Mouse (Mus musculus) CH12.LX (cell line): ENCODE data around the gene Rsu1. TPM values are rescaled to one million over a fixed set of nuclear protein-coding genes. Genes with fewer than 3 reads are reported as not detected.

Experiments used
- DNase-seq: peaks from one replicate; pipeline ENCODE4 v3.0.0-alpha.2; 2013; ENCODE audit errors: extremely low read depth
- H3K27ac ChIP-seq: 2 replicates; pipeline ENCODE4 v1.5.1; 2012; ENCODE audit warnings: low read depth, mild to moderate bottlenecking, control low read depth, moderate library complexity; ENCODE audit not compliant: insufficient read depth
- H3K27me3 ChIP-seq: replicated peaks from 2 replicates; pipeline ENCODE3; 2012; ENCODE audit warnings: inconsistent platforms
- H3K36me3 ChIP-seq, 2 experiments: replicated peaks in 1 of 2; 2 replicates each; pipeline versions ENCODE3 to v1.6.1; 2012; ENCODE audit warnings: inconsistent platforms in 1 of 2, low read length in 1 of 2, mild to moderate bottlenecking in 1 of 2, mixed read lengths in 1 of 2, moderate library complexity in 1 of 2; ENCODE audit not compliant: control insufficient read depth in 1 of 2, insufficient read depth in 1 of 2
- H3K4me1 ChIP-seq, 2 experiments: 2 replicates each; pipeline ENCODE4 v1.6.1; 2012; ENCODE audit warnings: inconsistent platforms in 1 of 2, moderate library complexity in 1 of 2; ENCODE audit not compliant: insufficient read depth in 2 of 2, control insufficient read depth in 1 of 2
- H3K4me2 ChIP-seq: 2 replicates; pipeline ENCODE4 v1.6.1; 2012; ENCODE audit warnings: low read depth, mild to moderate bottlenecking, control low read depth; ENCODE audit not compliant: poor library complexity, insufficient read depth, severe bottlenecking
- H3K4me3 ChIP-seq, 3 experiments: fragments of 150-350 bp in 1 of 3; sonication (generic) in 1 of 3; replicated peaks in 1 of 3; 2 replicates each; pipeline versions ENCODE3 to v1.5.1; 2011 to 2012; ENCODE audit warnings: low read depth in 2 of 3, low read length in 2 of 3, mild to moderate bottlenecking in 2 of 3, moderate library complexity in 2 of 3, control low read depth in 1 of 3, improper control_type of control experiment in 1 of 3, inconsistent platforms in 1 of 3, mixed read lengths in 1 of 3; ENCODE audit not compliant: poor library complexity in 1 of 3
- H3K79me2 ChIP-seq: replicated peaks from 2 replicates; pipeline ENCODE4 v1.6.1; 2012; ENCODE audit warnings: mild to moderate bottlenecking, moderate library complexity; ENCODE audit not compliant: control insufficient read depth, poor library complexity, insufficient read depth, severe bottlenecking; ENCODE audit errors: extremely low read depth
- H3K9ac ChIP-seq: 2 replicates; pipeline ENCODE4 v1.6.1; 2012; ENCODE audit warnings: low read depth, mild to moderate bottlenecking, control low read depth, moderate library complexity; ENCODE audit not compliant: insufficient read depth
- H3K9me3 ChIP-seq: replicated peaks from 2 replicates; pipeline ENCODE3; 2012; ENCODE audit warnings: low read length, inconsistent platforms, mixed read lengths
- BHLHE40 ChIP-seq: IDR thresholded peaks from 2 replicates; pipeline ENCODE4 v1.6.1; 2011; ENCODE audit warnings: mild to moderate bottlenecking, low read depth, low read length, improper control_type of control experiment
- CHD1 ChIP-seq: IDR thresholded peaks from 2 replicates; pipeline ENCODE4 v1.6.1; 2012; ENCODE audit warnings: low read depth, low read length, improper control_type of control experiment, inconsistent platforms
- CHD2 ChIP-seq: IDR thresholded peaks from 2 replicates; pipeline ENCODE4 v1.6.1; 2011; ENCODE audit warnings: low read length, improper control_type of control experiment
- CTCF ChIP-seq, 2 experiments: IDR thresholded peaks in 1 of 2; conservative IDR thresholded peaks in 1 of 2; 2 replicates each; pipeline ENCODE4 v1.5.1; 2011 to 2012; ENCODE audit warnings: low read depth in 2 of 2, low read length in 2 of 2, improper control_type of control experiment in 1 of 2, inconsistent platforms in 1 of 2, mild to moderate bottlenecking in 1 of 2, moderate library complexity in 1 of 2
- ETS1 ChIP-seq: conservative IDR thresholded peaks from 2 replicates; pipeline ENCODE4 v1.6.1; 2012; ENCODE audit warnings: low read depth, mild to moderate bottlenecking, inconsistent platforms, low read length, improper control_type of control experiment, moderate library complexity
- MAFK ChIP-seq: IDR thresholded peaks from 2 replicates; pipeline ENCODE4 v1.6.1; 2011; ENCODE audit warnings: low read length, improper control_type of control experiment; ENCODE audit not compliant: insufficient replicate concordance
- MAX ChIP-seq: IDR thresholded peaks from 2 replicates; pipeline ENCODE4 v1.6.1; 2011; ENCODE audit warnings: low read length, improper control_type of control experiment
- MAZ ChIP-seq: IDR thresholded peaks from 2 replicates; pipeline ENCODE4 v1.6.1; 2012; ENCODE audit warnings: low read depth, mild to moderate bottlenecking, inconsistent platforms, low read length, improper control_type of control experiment, moderate library complexity
- MEF2A ChIP-seq: IDR thresholded peaks from 2 replicates; pipeline ENCODE4 v1.6.1; 2014; ENCODE audit warnings: low read depth, mild to moderate bottlenecking, inconsistent platforms, low read length, improper control_type of control experiment, borderline replicate concordance
- MXI1 ChIP-seq: IDR thresholded peaks from 2 replicates; pipeline ENCODE4 v1.6.1; 2011; ENCODE audit warnings: mild to moderate bottlenecking, low read depth, low read length, improper control_type of control experiment
- MYC ChIP-seq: IDR thresholded peaks from 2 replicates; pipeline ENCODE4 v1.6.1; 2011; ENCODE audit warnings: low read depth, mild to moderate bottlenecking, improper control_type of control experiment, low read length
- PAX5 ChIP-seq: IDR thresholded peaks from 2 replicates; pipeline ENCODE4 v1.6.1; 2012; ENCODE audit warnings: low read length, inconsistent platforms, mixed read lengths
- RAD21 ChIP-seq: IDR thresholded peaks from 2 replicates; pipeline ENCODE4 v1.6.1; 2011; ENCODE audit warnings: low read depth, mild to moderate bottlenecking, low read length, improper control_type of control experiment, moderate library complexity
- RCOR1 ChIP-seq: conservative IDR thresholded peaks from 2 replicates; pipeline ENCODE4 v1.6.1; 2012; ENCODE audit warnings: low read depth, mild to moderate bottlenecking, inconsistent platforms, low read length, improper control_type of control experiment
- SIN3A ChIP-seq: IDR thresholded peaks from 2 replicates; pipeline ENCODE4 v1.6.1; 2012; ENCODE audit warnings: low read length, improper control_type of control experiment, inconsistent platforms
- SMC3 ChIP-seq: IDR thresholded peaks from 2 replicates; pipeline ENCODE4 v1.6.1; 2011; ENCODE audit warnings: low read depth, low read length, improper control_type of control experiment
- TBP ChIP-seq: conservative IDR thresholded peaks from 2 replicates; pipeline ENCODE4 v1.6.1; 2011; ENCODE audit warnings: low read depth, low read length, improper control_type of control experiment
- ZC3H11A ChIP-seq: IDR thresholded peaks from 2 replicates; pipeline ENCODE4 v1.6.1; 2012; ENCODE audit warnings: low read depth, mild to moderate bottlenecking, inconsistent platforms, low read length, improper control_type of control experiment
- ZMIZ1 ChIP-seq: IDR thresholded peaks from 2 replicates; pipeline ENCODE4 v1.6.1; 2012; ENCODE audit warnings: low read depth, mild to moderate bottlenecking, inconsistent platforms, low read length, improper control_type of control experiment
- dilution Hi-C: fragments of 300-500 bp; cut with MboI; formaldehyde crosslinking; loops from 2 replicates; pipeline ENCODE4 v1.14.3; 2020; ENCODE audit warnings: low sequenced_read_pairs; ENCODE audit not compliant: extremely low pct_unique_long_range_greater_than_20kb, extremely low pct_ligation_motif_present
- in situ Hi-C: fragments of 300-500 bp; cut with MboI; formaldehyde crosslinking; loops from 3 replicates; pipeline ENCODE4 v1.14.3; 2019; ENCODE audit warnings: low sequenced_read_pairs, low pct_ligation_motif_present, low pct_unique_long_range_greater_than_20kb, mixed read lengths
- polyA plus RNA-seq: library from polyadenylated mRNA; unstranded; fragments of >175 nt; gene quantifications from 2 replicates; pipeline ENCODE4 v1.2.1, GENCODE M21; 2012; ENCODE audit warnings: low read depth; ENCODE audit not compliant: insufficient read length
- total RNA-seq, 2 experiments: library from RNA; depleted of rRNA; stranded (reverse); fragments of 300-350 nt in 1 of 2; fragments of >200 nt in 1 of 2; gene quantifications; 2 replicates each; pipeline ENCODE4 v1.2.3; 2012 to 2014

The Rsu1 gene
- total and polyA plus RNA-seq, 3 experiments, result 29.5 to 108 (median 86.4) TPM

- no peaks in the 10 kb centered on the region for H3K27me3 ChIP-seq
- dilution Hi-C loops, result no loop called here
- peaks cover 5 to 73% of the 10 kb centered on the region in 2 experiments for H3K36me3 ChIP-seq
- no peaks in the 10 kb centered on the region for H3K79me2 ChIP-seq
- TF ChIP-seq CHD1, result no peak
- peak; percentile 82 to 90 for TF ChIP-seq CTCF (conservative IDR thresholded peaks at IDR 0.05 in 1 of 2, IDR thresholded peaks at IDR 0.05 in 1 of 2; ENCODE audit: low read depth in 2 of 2, low read length in 2 of 2)
- TF ChIP-seq SMC3, result peak; percentile 71
- TF ChIP-seq RAD21, result peak; percentile 85
- peak; percentile 47 for TF ChIP-seq BHLHE40
- no peak overlapping the region for H3K4me3 ChIP-seq
- in situ Hi-C loops, result no loop called here
- no peaks in the 10 kb centered on the region for H3K9me3 ChIP-seq
- H3K27ac ChIP-seq, result no peak overlapping the region
- H3K4me1 ChIP-seq, result peaks cover 0 to 15% of the 10 kb centered on the region in 2 experiments; a peak in 2 of 4 replicates
- H3K4me2 ChIP-seq, result no peak overlapping the region
- DNase-seq, result peak; percentile 60
- H3K9ac ChIP-seq, result no peak overlapping the region
Observed at GRCm38 (mm10) chr2:13264875-13265274, 6.3 kb downstream of the Rsu1 start.

GRCm38 (mm10) chr2:13263150-13263549, 8.1 kb downstream of the Rsu1 start:
- peaks cover 5 to 72% of the 10 kb centered on the region in 2 experiments for H3K36me3 ChIP-seq
- in situ Hi-C loops, result no loop called here
- no peaks in the 10 kb centered on the region for H3K27me3 ChIP-seq
- no peak overlapping the region for H3K9ac ChIP-seq
- no peaks in the 10 kb centered on the region for H3K79me2 ChIP-seq
- H3K4me3 ChIP-seq, result no peak overlapping the region
- H3K4me1 ChIP-seq, result 0 out of 4 replicates have a peak, but pooled peaks cover 0 to 4% of the 10 kb centered on the region in 2 experiments
- dilution Hi-C loops, result no loop called here
- H3K4me2 ChIP-seq, result no peak overlapping the region
- no peak for DNase-seq
- no peaks in the 10 kb centered on the region for H3K9me3 ChIP-seq
- no peak overlapping the region for H3K27ac ChIP-seq
- TF ChIP-seq RCOR1 (no peak), PAX5 (no peak), CHD2 (no peak), MYC (no peak), RAD21 (no peak), BHLHE40 (no peak), ZMIZ1 (no peak), SIN3A (no peak), TBP (no peak), MAZ (no peak), MEF2A (no peak), CHD1 (no peak), MXI1 (no peak), MAX (no peak), MAFK (no peak), ETS1 (no peak), ZC3H11A (no peak)
